11 mouse cellular contexts compared by ENCODE assay signal in the genomic region with DNA sequence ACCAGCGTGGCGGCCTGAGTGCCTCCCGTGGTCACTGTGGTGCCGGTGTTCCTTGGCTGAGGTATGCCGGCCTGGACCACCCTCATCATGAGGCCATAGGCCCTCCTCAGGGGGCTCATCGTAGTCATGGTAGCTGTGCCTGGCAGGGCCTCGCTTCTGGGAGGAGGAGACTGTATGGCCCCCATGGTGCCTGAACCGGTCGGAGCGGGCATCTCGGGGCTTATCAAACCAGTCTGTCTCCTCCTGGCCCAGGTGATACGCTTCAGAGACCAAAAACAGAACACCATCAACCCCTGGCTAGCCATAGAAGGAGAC. TPM values are rescaled to one million over a fixed set of nuclear protein-coding genes. Genes with fewer than 3 reads are reported as not detected.
DNase-seq lines count a peak whose midpoint lies in the region; ATAC-seq lines count a peak whose summit lies in the region.
"Had no signal": no experiment of that assay in that cellular context is flagged by ENCODE, and none has a peak within 500 bp of the region (broad histone marks: within the 10 kb centered on the region; RNA-seq: fewer than 3 reads in every experiment).

No protein-coding gene starts in this region.

- no peak overlapping the region for H3K9ac ChIP-seq in heart, embryonic 16.5 days (ENCODE audit: low read length)
- peak overlapping the region; percentile 37 for H3K9ac ChIP-seq in ES-E14 (ENCODE audit: insufficient read depth, low read depth, low read length, poor library complexity, severe bottlenecking)
- no peak overlapping the region for H3K9ac ChIP-seq in hindbrain, embryonic 16.5 days (ENCODE audit: low read depth, low read length)
- H3K9ac ChIP-seq in forebrain, embryonic 14.5 days (ENCODE audit: low read length): no peak overlapping the region

- H3K27ac ChIP-seq in heart, embryonic 16.5 days (ENCODE audit: low read length): no peak overlapping the region
- H3K27ac ChIP-seq in ES-E14 (ENCODE audit: insufficient read depth, low read depth, low read length, poor library complexity, severe bottlenecking): no peak overlapping the region
- no peak overlapping the region; the same call in 1 of the 2 replicates for H3K27ac ChIP-seq in hindbrain, embryonic 16.5 days (ENCODE audit: low read depth, low read length)
- H3K27ac ChIP-seq in forebrain, embryonic 14.5 days (ENCODE audit: low read depth, low read length): no peak overlapping the region

- H3K27me3 ChIP-seq in heart, embryonic 16.5 days (ENCODE audit: control insufficient read depth, insufficient read depth, low read length): no peaks in the 10 kb centered on the region
- no peaks in the 10 kb centered on the region for H3K27me3 ChIP-seq in hindbrain, embryonic 16.5 days (replicated peaks; ENCODE audit: control insufficient read depth, insufficient read depth, low read length)
- H3K27me3 ChIP-seq in forebrain, embryonic 14.5 days (replicated peaks; ENCODE audit: control insufficient read depth, insufficient read depth, low read length): no peaks in the 10 kb centered on the region

- H3K4me2 ChIP-seq in heart, embryonic 16.5 days (ENCODE audit: low read depth, low read length): peak overlapping the region; percentile 23
- no peak overlapping the region for H3K4me2 ChIP-seq in hindbrain, embryonic 16.5 days (ENCODE audit: low read length)
- no peak overlapping the region for H3K4me2 ChIP-seq in forebrain, embryonic 14.5 days (ENCODE audit: low read length)

- DNase-seq in heart, postnatal 4 days: no peak
- DNase-seq in ES-E14 (ENCODE audit: low read depth, low spot score): no peak
- DNase-seq in natural killer cell, adult 2 months (ENCODE audit: low spot score in 2 of 2): no peak
- no peak for DNase-seq in forebrain, embryonic 14.5 days (ENCODE audit: low spot score)
- DNase-seq: adrenal gland, adult 8-10 months; kidney, adult 2 months; lung, postnatal 10 days had no signal

- no peak overlapping the region for H3K4me3 ChIP-seq in heart, embryonic 16.5 days (ENCODE audit: low read length)
- peak overlapping the region; percentile 9 to 53 for H3K4me3 ChIP-seq in ES-E14 (ENCODE audit: insufficient read depth in 1 of 2, low read depth in 1 of 2, low read length in 2 of 2, poor library complexity in 1 of 2, severe bottlenecking in 1 of 2)
- no peak overlapping the region for H3K4me3 ChIP-seq in hindbrain, embryonic 16.5 days (ENCODE audit: low read length)
- no peak overlapping the region for H3K4me3 ChIP-seq in forebrain, embryonic 14.5 days (ENCODE audit: low read depth, low read length)

- H3K36me3 ChIP-seq in heart, embryonic 16.5 days (ENCODE audit: control insufficient read depth, insufficient read depth): no peaks in the 10 kb centered on the region
- no peaks in the 10 kb centered on the region for H3K36me3 ChIP-seq in ES-E14 (ENCODE audit: control insufficient read depth, insufficient read depth, low read length, poor library complexity, severe bottlenecking)
- peaks cover 11% of the 10 kb centered on the region for H3K36me3 ChIP-seq in hindbrain, embryonic 16.5 days (ENCODE audit: control insufficient read depth, insufficient read depth, low read length)
- peaks cover 64% of the 10 kb centered on the region for H3K36me3 ChIP-seq in forebrain, embryonic 14.5 days (ENCODE audit: control insufficient read depth, insufficient read depth, low read length)

- no peaks in the 10 kb centered on the region for H3K9me3 ChIP-seq in heart, embryonic 16.5 days (replicated peaks; ENCODE audit: control insufficient read depth, low read length)
- no peaks in the 10 kb centered on the region for H3K9me3 ChIP-seq in ES-E14 (ENCODE audit: control insufficient read depth, insufficient read depth, low read depth, low read length)
- no peaks in the 10 kb centered on the region for H3K9me3 ChIP-seq in hindbrain, embryonic 16.5 days (ENCODE audit: control insufficient read depth, low read length)
- H3K9me3 ChIP-seq in forebrain, embryonic 14.5 days (replicated peaks; ENCODE audit: control insufficient read depth, low read length): no peaks in the 10 kb centered on the region

- 84% methylated on average over 12 of the region's 12 CpGs for WGBS in heart, embryonic 16.5 days
- WGBS in hindbrain, embryonic 16.5 days: 62% methylated on average over 12 of the region's 12 CpGs
- WGBS in forebrain, embryonic 14.5 days: 80% methylated on average over 12 of the region's 12 CpGs

- no peak for ATAC-seq in heart, embryonic 16.5 days (replicated peaks; ENCODE audit: extremely low read depth, insufficient read depth, low FRiP score)
- 0 out of 2 replicates have a peak, but pooled peaks have one; percentile 38 for ATAC-seq in hindbrain, embryonic 16.5 days
- peak; percentile 17; the same call in 1 of the 2 replicates for ATAC-seq in megakaryocyte-erythroid progenitor cell, adult 5-6 weeks (replicated peaks; ENCODE audit: low FRiP score, low TSS enrichment, poor library complexity, severe bottlenecking)
- no peak for ATAC-seq in granulocyte monocyte progenitor cell, adult 5-6 weeks (replicated peaks; ENCODE audit: poor library complexity, severe bottlenecking)
- no peak for ATAC-seq in forebrain, embryonic 14.5 days

- in situ Hi-C loops in ES-E14 (cut with MboI; ENCODE audit: low sequenced_read_pairs in 2 of 2, unreplicated experiment in 2 of 2): no loop called here

- peaks cover 3% of the 10 kb centered on the region; the same call in 1 of the 2 replicates for H3K4me1 ChIP-seq in heart, embryonic 16.5 days (ENCODE audit: control insufficient read depth, insufficient read depth, low read length)
- peaks cover 0 to 13% of the 10 kb centered on the region in 2 experiments; a peak in 1 of 4 replicates for H3K4me1 ChIP-seq in ES-E14 (ENCODE audit: control insufficient read depth in 2 of 2, insufficient read depth in 2 of 2, low read length in 2 of 2, poor library complexity in 1 of 2)
- H3K4me1 ChIP-seq in hindbrain, embryonic 16.5 days (ENCODE audit: control insufficient read depth, insufficient read depth, low read depth, low read length): peaks cover 6% of the 10 kb centered on the region; the same call in 1 of the 2 replicates
- H3K4me1 ChIP-seq in forebrain, embryonic 14.5 days (ENCODE audit: control insufficient read depth, insufficient read depth, low read length): no peaks in the 10 kb centered on the region

RNA-seq across cellular contexts. Expression of a gene that starts 11.1 kb away (rescaled TPM):
- 54.5 and 57.0 TPM in 2 replicates for polyA plus RNA-seq in heart, embryonic 16.5 days (2015; fragmentation: Nextera tagmentation; extraction: Ambion mirVana)
- total RNA-seq in heart, postnatal 4 days (2021): 10 to 100 TPM; 42.2 to 45.1 TPM
- 37.3 and 56.1 TPM in 2 replicates for total RNA-seq in ES-E14 (2012; rRNA removed)
- 58.6 and 60.9 TPM in 2 replicates for polyA plus RNA-seq in hindbrain, embryonic 16.5 days (2015; fragmentation: Nextera tagmentation; extraction: Ambion mirVana)
- total RNA-seq in megakaryocyte-erythroid progenitor cell, adult 5-6 weeks (2014; fragmentation: Nextera tagmentation): 162 and 202 TPM in 2 replicates
- total RNA-seq in megakaryocyte-erythroid progenitor cell, adult 5-6 weeks (2017): 119 and 214 TPM in 2 replicates
- 72.6 and 79.0 TPM in 2 replicates for total RNA-seq in granulocyte monocyte progenitor cell, adult 5-6 weeks (2014; fragmentation: Nextera tagmentation)
- total RNA-seq in granulocyte monocyte progenitor cell, adult 5-6 weeks (2017): 75.8 and 83.2 TPM in 2 replicates
- 39.1 and 43.0 TPM in 2 replicates for polyA plus RNA-seq in forebrain, embryonic 14.5 days (2014; fragmentation: Nextera tagmentation; extraction: Ambion mirVana)

RNA-seq across cellular contexts. Expression of a gene that starts 22.4 kb away (rescaled TPM):
- 31.3 and 34.7 TPM in 2 replicates for polyA plus RNA-seq in heart, embryonic 16.5 days (2015; fragmentation: Nextera tagmentation; extraction: Ambion mirVana)
- 10 to 100 TPM; 62.6 to 63.4 TPM for total RNA-seq in heart, postnatal 4 days (2021)
- total RNA-seq in ES-E14 (2012; rRNA removed): 14.5 and 28.1 TPM in 2 replicates
- 47.6 and 53.9 TPM in 2 replicates for polyA plus RNA-seq in hindbrain, embryonic 16.5 days (2015; fragmentation: Nextera tagmentation; extraction: Ambion mirVana)
- 140 and 141 TPM in 2 replicates for total RNA-seq in megakaryocyte-erythroid progenitor cell, adult 5-6 weeks (2014; fragmentation: Nextera tagmentation)
- total RNA-seq in megakaryocyte-erythroid progenitor cell, adult 5-6 weeks (2017): 41.2 and 65.5 TPM in 2 replicates
- 64.5 and 75.3 TPM in 2 replicates for total RNA-seq in granulocyte monocyte progenitor cell, adult 5-6 weeks (2014; fragmentation: Nextera tagmentation)
- total RNA-seq in granulocyte monocyte progenitor cell, adult 5-6 weeks (2017): 29.7 and 30.3 TPM in 2 replicates
- polyA plus RNA-seq in forebrain, embryonic 14.5 days (2014; fragmentation: Nextera tagmentation; extraction: Ambion mirVana): 37.5 and 42.7 TPM in 2 replicates

RNA-seq across cellular contexts. Expression of a gene that starts 25.3 kb away (rescaled TPM):
- 0.44 and 0.53 TPM in 2 replicates for polyA plus RNA-seq in heart, embryonic 16.5 days (2015; fragmentation: Nextera tagmentation; extraction: Ambion mirVana)
- not detected for total RNA-seq in heart, postnatal 4 days (2021)
- 2.9 and 3.6 TPM in 2 replicates for total RNA-seq in ES-E14 (2012; rRNA removed)
- not detected in 2 replicates for polyA plus RNA-seq in hindbrain, embryonic 16.5 days (2015; fragmentation: Nextera tagmentation; extraction: Ambion mirVana)
- not detected in 2 replicates for total RNA-seq in megakaryocyte-erythroid progenitor cell, adult 5-6 weeks (2014; fragmentation: Nextera tagmentation)
- total RNA-seq in megakaryocyte-erythroid progenitor cell, adult 5-6 weeks (2017): 0.30 TPM in 1 of 2 replicates, not detected in the other
- total RNA-seq in granulocyte monocyte progenitor cell, adult 5-6 weeks (2014; fragmentation: Nextera tagmentation): 0.67 TPM in 1 of 2 replicates, not detected in the other
- 0.34 and 1.6 TPM in 2 replicates for total RNA-seq in granulocyte monocyte progenitor cell, adult 5-6 weeks (2017)
- polyA plus RNA-seq in forebrain, embryonic 14.5 days (2014; fragmentation: Nextera tagmentation; extraction: Ambion mirVana): not detected in 2 replicates

RNA-seq across cellular contexts. Expression of a gene that starts 52.5 kb away (rescaled TPM):
- 1.9 and 2.4 TPM in 2 replicates for polyA plus RNA-seq in heart, embryonic 16.5 days (2015; fragmentation: Nextera tagmentation; extraction: Ambion mirVana)
- total RNA-seq in heart, postnatal 4 days (2021): 1 to 10 TPM; 2.3 to 2.6 TPM
- 2.7 and 3.8 TPM in 2 replicates for total RNA-seq in ES-E14 (2012; rRNA removed)
- polyA plus RNA-seq in hindbrain, embryonic 16.5 days (2015; fragmentation: Nextera tagmentation; extraction: Ambion mirVana): 2.1 and 2.4 TPM in 2 replicates
- total RNA-seq in megakaryocyte-erythroid progenitor cell, adult 5-6 weeks (2014; fragmentation: Nextera tagmentation): 0.92 TPM in 1 of 2 replicates, not detected in the other
- 1.1 and 3.1 TPM in 2 replicates for total RNA-seq in megakaryocyte-erythroid progenitor cell, adult 5-6 weeks (2017)
- 2.2 and 3.4 TPM in 2 replicates for total RNA-seq in granulocyte monocyte progenitor cell, adult 5-6 weeks (2014; fragmentation: Nextera tagmentation)
- total RNA-seq in granulocyte monocyte progenitor cell, adult 5-6 weeks (2017): 2.2 and 3.1 TPM in 2 replicates
- 2.2 and 2.3 TPM in 2 replicates for polyA plus RNA-seq in forebrain, embryonic 14.5 days (2014; fragmentation: Nextera tagmentation; extraction: Ambion mirVana)

RNA-seq across cellular contexts. Expression of a gene that starts 56.5 kb away (rescaled TPM):
- polyA plus RNA-seq in heart, embryonic 16.5 days (2015; fragmentation: Nextera tagmentation; extraction: Ambion mirVana): 21.6 and 26.0 TPM in 2 replicates
- 10 to 100 TPM; 14.2 to 17.1 TPM for total RNA-seq in heart, postnatal 4 days (2021)
- 22.9 and 28.3 TPM in 2 replicates for total RNA-seq in ES-E14 (2012; rRNA removed)
- polyA plus RNA-seq in hindbrain, embryonic 16.5 days (2015; fragmentation: Nextera tagmentation; extraction: Ambion mirVana): 25.1 and 25.7 TPM in 2 replicates
- 7.8 and 15.0 TPM in 2 replicates for total RNA-seq in megakaryocyte-erythroid progenitor cell, adult 5-6 weeks (2014; fragmentation: Nextera tagmentation)
- 10.7 and 19.2 TPM in 2 replicates for total RNA-seq in megakaryocyte-erythroid progenitor cell, adult 5-6 weeks (2017)
- total RNA-seq in granulocyte monocyte progenitor cell, adult 5-6 weeks (2014; fragmentation: Nextera tagmentation): 14.1 and 15.1 TPM in 2 replicates
- total RNA-seq in granulocyte monocyte progenitor cell, adult 5-6 weeks (2017): 16.1 and 41.8 TPM in 2 replicates
- 18.5 and 20.0 TPM in 2 replicates for polyA plus RNA-seq in forebrain, embryonic 14.5 days (2014; fragmentation: Nextera tagmentation; extraction: Ambion mirVana)

Comparison
In these comparisons a context has a peak if more than half of its experiments do, and no peak if none do; other contexts are left out.
1. ATAC-seq: peak in hindbrain, embryonic 16.5 days (single experiment) and megakaryocyte-erythroid progenitor cell, adult 5-6 weeks (single experiment); none in heart, embryonic 16.5 days (single experiment), granulocyte monocyte progenitor cell, adult 5-6 weeks (single experiment) and forebrain, embryonic 14.5 days (single experiment).
2. H3K4me3 ChIP-seq: peak in ES-E14 (2 of 2); none in heart, embryonic 16.5 days (single experiment), hindbrain, embryonic 16.5 days (single experiment) and forebrain, embryonic 14.5 days (single experiment).